41 mouse cellular contexts compared by ENCODE assay signal in the genomic region with DNA sequence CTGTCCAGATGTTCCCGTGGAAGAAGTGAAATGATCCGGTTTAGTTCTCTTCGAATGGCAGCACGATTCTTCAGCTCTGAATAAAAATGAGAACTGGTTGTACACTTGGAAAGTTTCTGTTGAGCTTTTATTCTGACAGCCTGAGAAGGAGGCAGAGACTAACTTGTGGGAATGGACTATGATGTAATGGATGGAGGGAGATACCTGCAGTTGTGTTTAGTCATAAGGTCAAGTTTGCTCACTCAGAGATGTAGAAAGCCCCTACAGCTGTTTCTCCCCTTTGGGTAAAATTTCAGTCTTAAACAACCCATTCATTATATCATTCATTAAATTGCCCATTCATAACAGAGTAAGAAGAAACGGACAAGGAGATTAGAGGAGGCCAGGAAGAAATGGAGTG. TPM values are rescaled to one million over a fixed set of nuclear protein-coding genes. Genes with fewer than 3 reads are reported as not detected.
"Had no signal": no experiment of that assay in that cellular context is flagged by ENCODE, and none has a peak within 500 bp of the region (broad histone marks: within the 10 kb centered on the region; RNA-seq: fewer than 3 reads in every experiment).

A gene (minus strand): TSS at position 101 of the 400 bp plus-strand sequence.

- H3K27ac ChIP-seq: heart, embryonic 13.5 days; heart, embryonic 15.5 days; hindbrain, embryonic 10.5 days; hindbrain, embryonic 12.5 days; hindbrain, embryonic 13.5 days; hindbrain, embryonic 14.5 days; hindbrain, embryonic 15.5 days; hindbrain, postnatal 0 days; intestine, embryonic 15.5 days; kidney, embryonic 15.5 days; kidney, postnatal 0 days; layer of hippocampus, adult 2 months; left cerebral cortex, adult 2 months had no signal

- H3K4me3 ChIP-seq: heart, embryonic 12.5 days; heart, embryonic 13.5 days; heart, embryonic 15.5 days; hindbrain, embryonic 10.5 days; hindbrain, embryonic 12.5 days; hindbrain, embryonic 13.5 days; hindbrain, embryonic 15.5 days; intestine, embryonic 15.5 days; kidney, embryonic 15.5 days; layer of hippocampus, adult 2 months; left cerebral cortex, adult 2 months had no signal

- H3K9me3 ChIP-seq: heart, embryonic 12.5 days; heart, embryonic 13.5 days; heart, embryonic 15.5 days; hindbrain, embryonic 10.5 days; hindbrain, embryonic 12.5 days; hindbrain, embryonic 13.5 days; hindbrain, embryonic 15.5 days; intestine, embryonic 15.5 days; kidney, embryonic 15.5 days had no signal

- H3K36me3 ChIP-seq: heart, embryonic 12.5 days; heart, embryonic 13.5 days; heart, embryonic 15.5 days; hindbrain, embryonic 10.5 days; hindbrain, embryonic 12.5 days; hindbrain, embryonic 13.5 days; hindbrain, embryonic 15.5 days; intestine, embryonic 15.5 days; kidney, embryonic 15.5 days had no signal

- H3K27me3 ChIP-seq: heart, embryonic 12.5 days; heart, embryonic 13.5 days; heart, embryonic 15.5 days; hindbrain, embryonic 12.5 days; hindbrain, embryonic 13.5 days; hindbrain, embryonic 15.5 days; intestine, embryonic 15.5 days; kidney, embryonic 15.5 days had no signal

- H3K9ac ChIP-seq: heart, embryonic 12.5 days; heart, embryonic 13.5 days; heart, embryonic 15.5 days; hindbrain, embryonic 12.5 days; hindbrain, embryonic 13.5 days; hindbrain, embryonic 14.5 days; hindbrain, embryonic 15.5 days; intestine, embryonic 15.5 days; kidney, embryonic 15.5 days had no signal

- H3K4me1 ChIP-seq: heart, embryonic 12.5 days; heart, embryonic 13.5 days; heart, embryonic 15.5 days; hindbrain, embryonic 10.5 days; hindbrain, embryonic 12.5 days; hindbrain, embryonic 13.5 days; hindbrain, embryonic 15.5 days; intestine, embryonic 15.5 days; kidney, embryonic 15.5 days had no signal

- H3K4me2 ChIP-seq: heart, embryonic 11.5 days; heart, embryonic 12.5 days; heart, embryonic 13.5 days; heart, embryonic 15.5 days; hindbrain, embryonic 12.5 days; hindbrain, embryonic 13.5 days; hindbrain, embryonic 14.5 days; hindbrain, embryonic 15.5 days; intestine, embryonic 15.5 days; kidney, embryonic 15.5 days had no signal

- ATAC-seq: hindbrain, embryonic 16.5 days; hindbrain, postnatal 0 days; inflammation-experienced regulatory T-cells, adult 6 months; intestine, embryonic 15.5 days; intestine, embryonic 16.5 days; intestine, postnatal 0 days had no signal

- DNase-seq: heart, postnatal 10 days; heart, postnatal 14 days; heart, postnatal 36 days; heart, postnatal 4 days; kidney, adult 11 months; kidney, adult 18-20 months; kidney, adult 2 months; kidney, adult 8-10 months; kidney, adult 9 months; kidney, postnatal 10 days; kidney, postnatal 14 days; kidney, postnatal 25 days; kidney, postnatal 36 days; kidney, postnatal 4 days; layer of hippocampus, adult 9-11 months; layer of hippocampus, postnatal 36 days had no signal

RNA-seq across cellular contexts. Expression of the gene that starts here (rescaled TPM):
- polyA plus RNA-seq: heart, embryonic 11.5 days; heart, embryonic 12.5 days; heart, embryonic 13.5 days; heart, embryonic 14.5 days; heart, embryonic 15.5 days; heart, embryonic 16.5 days; heart, postnatal 0 days; hindbrain, embryonic 10.5 days; hindbrain, embryonic 11.5 days; hindbrain, embryonic 12.5 days; hindbrain, embryonic 13.5 days; hindbrain, embryonic 14.5 days; hindbrain, embryonic 15.5 days; hindbrain, embryonic 16.5 days; hindbrain, postnatal 0 days; inflammation-experienced regulatory T-cells, adult 6 months; intestine, embryonic 14.5 days; intestine, embryonic 15.5 days; intestine, embryonic 16.5 days; intestine, postnatal 0 days; kidney, adult 2 months; large intestine, adult 2 months had no signal
